Mouse (Mus musculus): Measurements from ENCODE around the gene Polm.
"Not testable (repeated sequence)": the region's sequence is repeated elsewhere in the genome, so short reads cannot be mapped to it uniquely, and the experiment has no call there.

Gene Polm

GRCm38 (mm10) chr11:5855902-5856301 lies 18.1 kb upstream of the Polm start:
- no peak for DNase-seq (ENCODE audit: extremely low spot score, low read depth, low spot score)

GRCm38 (mm10) chr11:5855481-5855880 lies 17.7 kb upstream of the Polm start:
- no peak for DNase-seq (ENCODE audit: extremely low spot score, low read depth, low spot score)

- DNase-seq (ENCODE audit: extremely low spot score, low read depth, low spot score) = no peak
Observed at GRCm38 (mm10) chr11:5852314-5852713, 14.5 kb upstream of the Polm start.

GRCm38 (mm10) chr11:5851021-5851736 lies 13.4 kb upstream of the Polm start:
- no peak for DNase-seq (ENCODE audit: extremely low spot score, low read depth, low spot score)

- no peak for DNase-seq (ENCODE audit: extremely low spot score, low read depth, low spot score)
Observed at GRCm38 (mm10) chr11:5850452-5850851, 12.6 kb upstream of the Polm start.

- no peak for DNase-seq (ENCODE audit: extremely low spot score, low read depth, low spot score)
Observed at GRCm38 (mm10) chr11:5849316-5849715, 11.5 kb upstream of the Polm start.

GRCm38 (mm10) chr11:5848741-5849140 lies 10.9 kb upstream of the Polm start:
- DNase-seq (ENCODE audit: extremely low spot score, low read depth, low spot score) = no peak

- DNase-seq (ENCODE audit: extremely low spot score, low read depth, low spot score) = no peak
Observed at GRCm38 (mm10) chr11:5846639-5847345, 9.0 kb upstream of the Polm start.

- no peak for DNase-seq (ENCODE audit: extremely low spot score, low read depth, low spot score)
Observed at GRCm38 (mm10) chr11:5843131-5843530, 5.3 kb upstream of the Polm start.

GRCm38 (mm10) chr11:5841751-5842150 lies 3.9 kb upstream of the Polm start:
- DNase-seq (ENCODE audit: extremely low spot score, low read depth, low spot score) = no peak

- no peak for DNase-seq (ENCODE audit: extremely low spot score, low read depth, low spot score)
Observed at GRCm38 (mm10) chr11:5840346-5840745, 2.5 kb upstream of the Polm start.

- no peak for DNase-seq (ENCODE audit: extremely low spot score, low read depth, low spot score)
Observed at GRCm38 (mm10) chr11:5836126-5836525, 1.7 kb downstream of the Polm start.

- no peak for DNase-seq (ENCODE audit: extremely low spot score, low read depth, low spot score)
Observed at GRCm38 (mm10) chr11:5835057-5835456, 2.8 kb downstream of the Polm start.

- DNase-seq (ENCODE audit: extremely low spot score, low read depth, low spot score) = no peak
Observed at GRCm38 (mm10) chr11:5834506-5834905, 3.3 kb downstream of the Polm start.

GRCm38 (mm10) chr11:5829327-5829726 lies 8.5 kb downstream of the Polm start:
- no peak for DNase-seq (ENCODE audit: extremely low spot score, low read depth, low spot score)

GRCm38 (mm10) chr11:5828509-5829191 lies 9.2 kb downstream of the Polm start:
- DNase-seq (ENCODE audit: extremely low spot score, low read depth, low spot score) = no peak

GRCm38 (mm10) chr11:5827931-5828330 lies 9.9 kb downstream of the Polm start:
- DNase-seq (ENCODE audit: extremely low spot score, low read depth, low spot score) = no peak

GRCm38 (mm10) chr11:5825432-5825831 lies 12.4 kb downstream of the Polm start:
- DNase-seq (ENCODE audit: extremely low spot score, low read depth, low spot score) = no peak

GRCm38 (mm10) chr11:5819223-5819622 lies 18.6 kb downstream of the Polm start:
- no peak for DNase-seq (ENCODE audit: extremely low spot score, low read depth, low spot score)

- DNase-seq (ENCODE audit: extremely low spot score, low read depth, low spot score) = no peak
Observed at GRCm38 (mm10) chr11:5813381-5813780, 24.4 kb downstream of the Polm start.

GRCm38 (mm10) chr11:5809487-5809886 lies 28.3 kb downstream of the Polm start:
- not testable (repeated sequence) for DNase-seq (ENCODE audit: extremely low spot score, low read depth, low spot score)

- DNase-seq (ENCODE audit: extremely low spot score, low read depth, low spot score) = no peak
Observed at GRCm38 (mm10) chr11:5807956-5808355, 29.9 kb downstream of the Polm start.

All from hindlimb bud, embryonic 11.5 days (tissue).